Mouse (Mus musculus) ES-E14 (cell line): ENCODE measurements around the gene Tango2. TPM values are rescaled to one million over a fixed set of nuclear protein-coding genes. Genes with fewer than 3 reads are reported as not detected.

Source experiments
- DNase-seq: peaks from one replicate; pipeline ENCODE4 v3.0.0-alpha.2; 2013; ENCODE audit warnings: low read depth, low spot score
- H3K27ac ChIP-seq: 2 replicates; pipeline ENCODE4 v1.5.1; 2012; ENCODE audit warnings: low read depth, mild to moderate bottlenecking, low read length, moderate library complexity, mixed read lengths; ENCODE audit not compliant: poor library complexity, insufficient read depth, severe bottlenecking
- H3K36me3 ChIP-seq: 2 replicates; pipeline ENCODE4 v1.6.1; 2012; ENCODE audit warnings: mild to moderate bottlenecking, low read length, moderate library complexity, mixed read lengths; ENCODE audit not compliant: control insufficient read depth, poor library complexity, insufficient read depth, severe bottlenecking
- H3K4me1 ChIP-seq, 2 experiments: fragments of 150-350 bp in 1 of 2; sonication (generic) in 1 of 2; 2 replicates each; pipeline ENCODE4 v1.6.1; 2012; ENCODE audit warnings: low read length in 2 of 2, mild to moderate bottlenecking in 1 of 2, mixed read lengths in 1 of 2; ENCODE audit not compliant: control insufficient read depth in 2 of 2, insufficient read depth in 2 of 2, poor library complexity in 1 of 2
- H3K4me3 ChIP-seq, 2 experiments: fragments of 150-350 bp in 1 of 2; sonication (generic) in 1 of 2; 2 replicates each; pipeline ENCODE4 v1.5.1; 2012; ENCODE audit warnings: low read length in 2 of 2, low read depth in 1 of 2, mild to moderate bottlenecking in 1 of 2, mixed read lengths in 1 of 2; ENCODE audit not compliant: insufficient read depth in 1 of 2, poor library complexity in 1 of 2, severe bottlenecking in 1 of 2
- H3K9ac ChIP-seq: 2 replicates; pipeline ENCODE4 v1.6.1; 2012; ENCODE audit warnings: low read depth, mild to moderate bottlenecking, low read length, mixed read lengths; ENCODE audit not compliant: poor library complexity, insufficient read depth, severe bottlenecking
- H3K9me3 ChIP-seq: fragments of 150-350 bp; sonication (generic); 2 replicates; pipeline ENCODE4 v1.6.1; 2012; ENCODE audit warnings: low read depth, mild to moderate bottlenecking, low read length; ENCODE audit not compliant: control insufficient read depth, insufficient read depth
- CHD2 ChIP-seq: IDR thresholded peaks from 2 replicates; pipeline ENCODE4 v1.6.1; 2014; ENCODE audit warnings: mild to moderate bottlenecking, low read depth, low read length, inconsistent platforms
- HCFC1 ChIP-seq: IDR thresholded peaks from 2 replicates; pipeline ENCODE4 v1.6.1; 2012; ENCODE audit warnings: low read length, inconsistent platforms, borderline replicate concordance; ENCODE audit not compliant: insufficient read depth
- MAFK ChIP-seq: IDR thresholded peaks from 2 replicates; pipeline ENCODE4 v1.6.1; 2014; ENCODE audit warnings: mild to moderate bottlenecking, low read depth, low read length, inconsistent platforms; ENCODE audit not compliant: insufficient read depth
- ZC3H11A ChIP-seq: IDR thresholded peaks from 2 replicates; pipeline ENCODE4 v1.6.1; 2012; ENCODE audit warnings: low read depth, mild to moderate bottlenecking, inconsistent platforms, low read length, borderline replicate concordance
- ZNF384 ChIP-seq: IDR thresholded peaks from 2 replicates; pipeline ENCODE4 v1.6.1; 2012; ENCODE audit warnings: low read depth, low read length, inconsistent platforms
- in situ Hi-C, 2 experiments: fragments of 600-800 bp; cut with MboI; formaldehyde crosslinking; loops; one replicate each; pipeline ENCODE4 v1.15.1; 2025; ENCODE audit warnings: low sequenced_read_pairs in 2 of 2, inconsistent platforms in 1 of 2; ENCODE audit not compliant: unreplicated experiment in 2 of 2
- total RNA-seq: library from RNA; depleted of rRNA; stranded (reverse); fragments of 300-350 nt; gene quantifications from 2 replicates; pipeline ENCODE4 v1.2.3, GENCODE M21; 2012

The Tango2 gene
- total RNA-seq, 1 experiment = 10.0 TPM

DNA sequence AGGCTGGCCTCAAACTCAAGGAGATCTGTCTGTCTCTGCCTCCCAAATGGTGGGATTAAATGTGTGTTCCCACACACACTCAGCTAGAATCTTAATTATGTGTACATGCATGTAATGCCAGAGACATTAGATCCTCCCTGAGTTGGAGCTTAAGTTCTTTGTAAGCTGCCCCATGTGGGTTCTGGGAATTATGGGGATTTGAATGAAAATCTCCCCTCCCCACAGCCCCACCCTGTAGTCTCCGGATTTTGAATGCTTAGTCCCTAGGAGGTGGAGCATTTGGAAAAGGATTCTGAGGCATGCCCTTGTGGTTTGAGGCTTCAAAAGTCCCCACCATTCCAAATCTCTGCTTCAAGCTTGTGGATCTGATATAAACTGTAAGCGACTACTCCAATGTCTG is 72.7 kb downstream of the Tango2 start:
- no peak for TF ChIP-seq HCFC1
- TF ChIP-seq MAFK = no peak
- TF ChIP-seq ZC3H11A = no peak
- TF ChIP-seq CHD2 = no peak
- TF ChIP-seq ZNF384 = no peak
- Histone ChIP-seq H3K9ac (no peak overlapping the region; the same call in 1 of the 2 replicates), H3K27ac (peak overlapping the region; percentile 79; the same call in 1 of the 2 replicates), H3K9me3 (no peaks in the 10 kb centered on the region), H3K4me1 (peaks cover 0 to 4% of the 10 kb centered on the region in 2 experiments; a peak in 1 of 4 replicates), H3K4me3 (no peak overlapping the region), H3K36me3 (peaks cover 40% of the 10 kb centered on the region)
- in situ Hi-C loops = no loop called here
- peak; percentile 29 for DNase-seq

DNA sequence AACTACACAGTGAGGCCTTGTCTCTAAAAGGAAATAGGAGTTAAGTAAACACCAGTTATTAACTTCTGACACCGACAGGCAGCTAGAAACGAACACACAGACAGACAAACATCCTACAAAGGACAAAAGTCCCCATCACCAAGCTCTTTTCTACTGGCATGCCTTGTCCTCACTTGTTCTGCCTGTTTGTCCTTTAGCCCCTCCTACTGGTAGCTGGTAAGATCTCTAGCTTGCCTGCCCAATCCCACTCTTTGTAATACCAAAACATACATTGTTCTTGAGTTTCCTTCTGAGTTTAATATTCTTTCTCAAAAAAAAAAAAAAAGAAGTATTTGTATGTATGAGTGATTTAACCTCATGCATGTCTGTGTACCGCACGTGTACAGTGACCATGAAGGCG is 79.7 kb downstream of the Tango2 start:
- in situ Hi-C loops = no loop called here
- H3K4me3 ChIP-seq = no peak overlapping the region
- no peak overlapping the region for H3K9ac ChIP-seq
- H3K9me3 ChIP-seq = no peaks in the 10 kb centered on the region
- peaks cover 2% of the 10 kb centered on the region in 2 experiments; a peak in 1 of 4 replicates for H3K4me1 ChIP-seq
- TF ChIP-seq HCFC1 (no peak), CHD2 (no peak), ZNF384 (no peak)
- no peak overlapping the region for H3K27ac ChIP-seq
- no peak for DNase-seq
- peaks cover 24% of the 10 kb centered on the region for H3K36me3 ChIP-seq

DNA sequence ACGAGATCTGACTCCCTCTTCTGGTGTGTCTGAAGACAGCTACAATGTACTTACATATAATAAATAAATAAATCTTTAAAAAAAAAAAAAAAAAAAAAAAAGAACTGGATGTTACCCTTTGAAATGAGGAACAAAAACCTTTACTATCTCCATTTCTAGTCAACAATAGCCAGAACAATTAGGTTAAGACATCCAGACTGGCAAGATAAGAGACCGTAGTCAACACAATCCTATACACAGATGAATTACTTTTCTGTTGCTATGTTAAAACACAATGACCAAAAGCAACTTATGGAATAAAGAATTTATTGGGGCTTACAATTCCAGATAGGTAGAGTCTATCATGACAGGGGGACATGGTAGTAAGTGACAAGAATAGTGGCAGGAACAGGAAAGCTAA is 82.9 kb downstream of the Tango2 start:
- in situ Hi-C loops = no loop called here
- H3K36me3 ChIP-seq = peaks cover 24% of the 10 kb centered on the region
- H3K4me3 ChIP-seq = no peak overlapping the region
- DNase-seq = no peak
- no peak overlapping the region for H3K27ac ChIP-seq
- H3K9me3 ChIP-seq = no peaks in the 10 kb centered on the region
- no peak overlapping the region for H3K9ac ChIP-seq
- H3K4me1 ChIP-seq = 0 out of 4 replicates have a peak, but pooled peaks cover 0 to 2% of the 10 kb centered on the region in 2 experiments
- TF ChIP-seq CHD2 = no peak
- no peak for TF ChIP-seq ZNF384
- TF ChIP-seq HCFC1 = no peak
- TF ChIP-seq ZC3H11A = no peak
- no peak for TF ChIP-seq MAFK

GRCm38 (mm10) chr16:18258221-18258620 is 89.7 kb downstream of the Tango2 start, which contains the start of gene Gm49776:
Gene Gm49776, minus strand, starts transcription at chr16:18258321.
- no peaks in the 10 kb centered on the region for H3K9me3 ChIP-seq
- DNase-seq = no peak
- TF ChIP-seq ZNF384 (no peak), CHD2 (no peak), HCFC1 (no peak), ZC3H11A (no peak), MAFK (no peak)
- no peak within 1 kb of the TSS for H3K27ac ChIP-seq
- H3K9ac ChIP-seq = no peak within 1 kb of the TSS
- H3K36me3 ChIP-seq = peaks cover 47% of the 10 kb centered on the region
- H3K4me1 ChIP-seq = no peaks in the 10 kb centered on the region
- in situ Hi-C loops = no loop called here
- H3K4me3 ChIP-seq = no peak within 1 kb of the TSS

- DNase-seq = no peak
- H3K4me1 ChIP-seq = peaks cover 3 to 8% of the 10 kb centered on the region in 2 experiments; a peak in 3 of 4 replicates
- no peak overlapping the region for H3K27ac ChIP-seq
- H3K4me3 ChIP-seq = no peak overlapping the region
- no peaks in the 10 kb centered on the region for H3K9me3 ChIP-seq
- in situ Hi-C loops = no loop called here
- peaks cover 56% of the 10 kb centered on the region for H3K36me3 ChIP-seq
- no peak overlapping the region for H3K9ac ChIP-seq
- TF ChIP-seq ZNF384 (no peak), HCFC1 (no peak), MAFK (no peak), ZC3H11A (no peak), CHD2 (no peak)
These were observed 94.0 kb downstream of the Tango2 start for GRCm38 (mm10) chr16:18253866-18254265.
